Mouse (Mus musculus) lung, postnatal 0 days (tissue): ENCODE measurements at regions not wholly inside any gene's neighbourhood (a gene's known extent, or its start where the extent isn't known, plus 50 kb on each side); places are given as distances from the start of the nearest gene placed in this dataset.

Experiments used
- ATAC-seq: fragments of 200-750 bp; cut with Nextera tagmentation; 2 replicates; pipeline ENCODE4 v1.8.0; 2017; ENCODE audit warnings: moderate library complexity
- DNase-seq: peaks from one replicate; pipeline ENCODE4 v3.0.0-alpha.2; 2016; ENCODE audit warnings: low spot score
- H3K27ac ChIP-seq: fragments of 300-500 bp; sonication (generic); 2 replicates; pipeline ENCODE4 v1.5.1; 2014; ENCODE audit warnings: antibody characterized with exemption, mild to moderate bottlenecking, low read length, mixed read lengths
- H3K27me3 ChIP-seq: fragments of 300-500 bp; sonication (generic); replicated peaks from 2 replicates; pipeline ENCODE4 v1.6.1; 2014; ENCODE audit warnings: low read length, mixed read lengths; ENCODE audit not compliant: insufficient read depth
- H3K36me3 ChIP-seq: fragments of 300-500 bp; sonication (generic); 2 replicates; pipeline ENCODE4 v1.6.1; 2014; ENCODE audit warnings: low read length, mixed read lengths; ENCODE audit not compliant: insufficient read depth
- H3K4me1 ChIP-seq: fragments of 300-500 bp; sonication (generic); 2 replicates; pipeline ENCODE4 v1.6.1; 2014; ENCODE audit warnings: antibody characterized with exemption, low read depth, low read length, mixed read lengths; ENCODE audit not compliant: insufficient read depth
- H3K4me2 ChIP-seq: fragments of 300-500 bp; sonication (generic); replicated peaks from 2 replicates; pipeline ENCODE4 v1.6.1; 2014; ENCODE audit warnings: low read depth, mild to moderate bottlenecking, low read length, moderate library complexity, mixed read lengths
- H3K4me3 ChIP-seq: fragments of 300-500 bp; sonication (generic); 2 replicates; pipeline ENCODE4 v1.5.1; 2014; ENCODE audit warnings: low read depth, low read length
- H3K9ac ChIP-seq: fragments of 300-500 bp; sonication (generic); replicated peaks from 2 replicates; pipeline ENCODE4 v1.6.1; 2014; ENCODE audit warnings: low read depth, mild to moderate bottlenecking
- H3K9me3 ChIP-seq: fragments of 300-500 bp; sonication (generic); 2 replicates; pipeline ENCODE4 v1.6.1; 2016; ENCODE audit warnings: low read length, mixed read lengths
- CTCF ChIP-seq: IDR thresholded peaks from 2 replicates; pipeline ENCODE4 v1.5.1; 2016; ENCODE audit warnings: antibody characterized with exemption, mild to moderate bottlenecking
- EP300 ChIP-seq: IDR thresholded peaks from 2 replicates; pipeline ENCODE4 v1.6.1; 2016; ENCODE audit warnings: antibody characterized with exemption, mild to moderate bottlenecking, control low read depth
- WGBS: fragments of 180-500 bp; shearing (Covaris S2); extraction: QIAGEN DNeasy Blood & Tissue Kit; methylation state at CpG from one replicate; pipeline ENCODE4 v1.1.7; 2014; 5-methylcytosine and 5-hydroxymethylcytosine counted together

DNA sequence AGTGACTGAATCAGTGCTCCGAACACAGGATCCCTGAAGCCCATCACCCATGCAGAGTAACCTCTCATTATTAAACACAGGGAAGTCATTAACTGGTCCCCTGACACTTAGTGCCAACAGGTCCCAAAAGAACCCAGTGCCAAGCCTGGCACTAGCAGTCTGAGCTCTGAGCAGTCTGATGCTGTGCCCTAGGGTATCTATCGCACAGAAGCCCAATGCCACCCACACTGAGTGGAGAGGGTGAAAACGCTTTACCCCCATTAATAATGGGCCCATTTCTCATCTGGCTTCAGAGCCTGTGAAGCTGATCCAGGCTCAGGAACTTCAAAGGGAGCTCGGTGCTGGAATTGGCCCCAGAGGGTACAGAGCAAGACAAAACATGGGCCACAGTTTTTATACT lies 272.8 kb downstream of the Mycn start:
- no peaks in the 10 kb centered on the region for H3K27me3 ChIP-seq
- no peak overlapping the region for H3K4me2 ChIP-seq
- no peak overlapping the region for H3K9ac ChIP-seq
- H3K36me3 ChIP-seq: no peaks in the 10 kb centered on the region
- WGBS: 82% methylated on average over 4 of the region's 4 CpGs
- no peak for DNase-seq
- H3K9me3 ChIP-seq: no peaks in the 10 kb centered on the region
- no peaks in the 10 kb centered on the region for H3K4me1 ChIP-seq
- TF ChIP-seq CTCF (no peak), EP300 (no peak)
- no peak for ATAC-seq
- H3K4me3 ChIP-seq: no peak overlapping the region
- no peak overlapping the region for H3K27ac ChIP-seq

DNA sequence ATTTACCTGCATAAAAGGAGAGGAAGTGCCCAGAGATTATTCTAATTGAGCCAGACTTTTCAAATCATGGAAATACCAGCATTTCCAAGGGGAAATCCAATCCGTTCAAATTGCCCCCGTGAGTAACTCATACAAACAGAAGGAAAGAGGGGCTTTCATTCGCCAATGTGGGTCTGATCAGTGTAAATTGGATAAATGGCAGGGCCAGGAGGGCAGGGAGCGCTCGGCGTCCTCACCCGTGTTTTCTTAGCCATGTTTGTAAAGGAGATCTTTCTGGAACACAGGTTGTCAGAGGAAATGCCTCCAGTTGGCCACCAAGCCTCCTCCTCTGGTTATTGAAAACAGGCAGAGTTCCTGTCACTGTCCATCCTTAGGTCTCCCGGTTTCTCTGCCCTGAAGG lies 286.1 kb downstream of the Mycn start:
- WGBS: 88% methylated on average over 8 of the region's 8 CpGs
- TF ChIP-seq CTCF (no peak), EP300 (no peak)
- Histone ChIP-seq H3K4me2 (no peak overlapping the region), H3K27me3 (no peaks in the 10 kb centered on the region), H3K4me1 (no peaks in the 10 kb centered on the region), H3K27ac (no peak overlapping the region), H3K9ac (no peak overlapping the region), H3K36me3 (no peaks in the 10 kb centered on the region), H3K4me3 (no peak overlapping the region), H3K9me3 (no peaks in the 10 kb centered on the region)
- ATAC-seq: no peak
- no peak for DNase-seq

DNA sequence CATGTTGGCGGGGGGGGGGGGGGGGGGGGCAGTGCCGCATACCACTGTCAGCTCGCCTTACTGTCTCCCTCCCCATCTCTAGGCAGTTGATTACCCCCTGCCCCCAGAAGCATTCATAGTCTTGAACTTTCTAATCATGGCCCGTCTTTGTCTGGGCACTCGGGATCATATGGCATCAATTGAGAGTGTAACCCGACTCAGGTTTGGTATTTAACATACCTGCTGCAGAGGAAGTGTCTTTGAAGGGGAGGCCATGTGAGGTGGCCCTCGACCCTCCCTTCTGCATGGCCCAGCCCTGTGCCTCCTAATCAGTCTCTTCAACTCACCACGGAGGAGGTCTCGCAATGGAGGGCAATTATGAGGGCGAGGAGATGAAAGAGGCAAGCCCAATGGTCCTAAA lies 286.5 kb downstream of the Mycn start:
- H3K4me3 ChIP-seq: no peak overlapping the region
- H3K36me3 ChIP-seq: no peaks in the 10 kb centered on the region
- H3K27ac ChIP-seq: no peak overlapping the region
- H3K27me3 ChIP-seq: no peaks in the 10 kb centered on the region
- DNase-seq: no peak
- no peak overlapping the region for H3K9ac ChIP-seq
- TF ChIP-seq CTCF: no peak
- no peak overlapping the region for H3K4me2 ChIP-seq
- 53% methylated on average over 7 of the region's 10 CpGs for whole genome bisulfite sequencing
- H3K4me1 ChIP-seq: no peaks in the 10 kb centered on the region
- no peak for ATAC-seq
- no peaks in the 10 kb centered on the region for H3K9me3 ChIP-seq

DNA sequence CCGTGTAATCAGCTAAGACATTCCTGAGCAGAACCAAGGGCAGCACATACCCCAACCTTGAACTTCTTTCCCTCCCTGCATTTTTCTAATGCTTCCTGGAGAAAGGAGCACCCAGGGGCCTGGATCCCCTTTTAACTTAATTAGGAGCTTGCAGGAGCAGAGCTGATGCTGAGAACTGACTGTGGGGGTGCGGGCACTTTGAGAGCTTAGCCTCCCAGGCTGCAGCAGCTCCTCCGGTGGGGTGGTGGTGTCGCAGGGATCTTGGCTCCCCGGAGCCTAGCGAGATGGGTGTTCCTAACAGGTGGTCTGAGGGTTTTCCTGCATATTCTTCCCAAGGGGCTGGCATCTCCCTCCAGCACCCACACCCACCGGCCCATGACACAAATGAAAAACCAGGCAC lies 289.4 kb downstream of the Mycn start:
- no peak overlapping the region for H3K27ac ChIP-seq
- no peak overlapping the region for H3K4me2 ChIP-seq
- H3K36me3 ChIP-seq: no peaks in the 10 kb centered on the region
- no peaks in the 10 kb centered on the region for H3K27me3 ChIP-seq
- no peaks in the 10 kb centered on the region for H3K4me1 ChIP-seq
- H3K9me3 ChIP-seq: no peaks in the 10 kb centered on the region
- TF ChIP-seq EP300 (no peak), CTCF (no peak)
- no peak overlapping the region for H3K9ac ChIP-seq
- DNase-seq (no peak), ATAC-seq (no peak)
- H3K4me3 ChIP-seq: no peak overlapping the region
- WGBS: 46% methylated on average over 7 of the region's 7 CpGs

DNA sequence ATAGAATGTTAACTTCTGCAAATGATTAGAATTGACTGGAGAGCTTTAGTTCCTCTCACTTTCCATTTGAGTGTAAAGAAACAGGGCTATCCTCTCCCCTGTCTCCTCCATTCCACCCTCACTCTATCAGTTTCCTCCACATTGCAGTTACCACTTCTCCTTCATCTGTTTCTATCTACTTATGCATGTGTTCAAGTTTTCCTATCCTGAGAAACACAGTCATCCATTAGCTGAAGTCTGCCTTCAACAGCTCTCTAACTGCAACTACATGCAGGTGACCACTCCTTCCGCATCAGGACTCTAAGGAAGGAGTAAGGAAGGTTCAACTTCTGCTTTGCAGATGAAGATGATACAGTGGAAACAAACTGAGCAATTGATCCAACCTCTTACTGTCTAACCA lies 291.4 kb downstream of the Mycn start:
- H3K4me3 ChIP-seq: no peak overlapping the region
- no peak overlapping the region for H3K4me2 ChIP-seq
- no peaks in the 10 kb centered on the region for H3K4me1 ChIP-seq
- DNase-seq: no peak
- H3K9ac ChIP-seq: no peak overlapping the region
- TF ChIP-seq EP300: no peak
- no peak overlapping the region for H3K27ac ChIP-seq
- WGBS: 91% methylated on average over 1 of the region's 1 CpGs
- no peaks in the 10 kb centered on the region for H3K27me3 ChIP-seq
- H3K36me3 ChIP-seq: no peaks in the 10 kb centered on the region
- ATAC-seq: no peak
- no peaks in the 10 kb centered on the region for H3K9me3 ChIP-seq

DNA sequence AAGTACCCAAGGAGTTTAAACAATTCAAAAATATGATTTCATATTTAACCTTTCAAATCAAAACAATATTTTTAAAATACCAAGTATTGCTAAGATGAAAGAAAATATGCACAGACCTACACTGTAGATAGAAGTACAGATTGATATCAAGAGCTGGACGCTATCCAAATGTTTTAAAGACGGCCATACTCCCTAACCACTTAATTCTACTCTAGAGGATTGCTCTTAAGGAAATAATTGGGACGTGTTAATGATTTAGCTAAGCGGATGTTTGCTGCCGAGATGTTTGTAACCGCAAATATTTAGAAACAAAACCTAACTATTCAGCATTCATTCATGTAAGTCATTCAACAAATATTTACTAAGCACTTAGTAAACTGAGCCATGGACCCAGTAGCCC lies 294.2 kb downstream of the Mycn start:
- H3K9me3 ChIP-seq: no peaks in the 10 kb centered on the region
- H3K27me3 ChIP-seq: no peaks in the 10 kb centered on the region
- WGBS: 35% methylated on average over 6 of the region's 6 CpGs
- H3K4me3 ChIP-seq: no peak overlapping the region
- no peaks in the 10 kb centered on the region for H3K4me1 ChIP-seq
- peak; percentile 43 for DNase-seq
- H3K4me2 ChIP-seq: no peak overlapping the region
- H3K36me3 ChIP-seq: no peaks in the 10 kb centered on the region
- peak; percentile 16; the same call in 1 of the 2 replicates for ATAC-seq
- TF ChIP-seq CTCF (no peak), EP300 (peak; percentile 47; the same call in 1 of the 2 replicates)
- no peak overlapping the region for H3K27ac ChIP-seq
- no peak overlapping the region for H3K9ac ChIP-seq

DNA sequence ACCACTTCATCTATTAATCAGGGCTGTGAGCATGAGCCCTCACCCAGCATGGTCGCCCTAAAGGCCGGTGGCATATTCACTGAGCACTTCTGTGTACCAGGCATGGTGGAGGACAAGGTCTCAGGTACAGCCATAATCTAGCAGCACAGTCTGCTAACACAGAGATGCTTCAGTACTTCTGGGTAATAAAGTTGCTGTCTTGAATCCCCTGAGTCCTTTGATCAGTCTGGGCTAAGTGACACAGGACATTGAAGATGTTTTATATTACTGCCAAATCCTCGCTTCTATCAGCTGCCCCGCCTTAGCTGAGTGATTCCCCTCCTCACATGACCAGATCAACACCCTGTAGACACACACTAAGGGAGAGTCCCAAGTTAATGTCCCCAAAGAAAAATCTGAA lies 296.5 kb downstream of the Mycn start:
- Histone ChIP-seq H3K27me3 (no peaks in the 10 kb centered on the region), H3K27ac (no peak overlapping the region), H3K36me3 (no peaks in the 10 kb centered on the region), H3K9ac (no peak overlapping the region), H3K4me3 (no peak overlapping the region), H3K4me2 (no peak overlapping the region), H3K9me3 (no peaks in the 10 kb centered on the region), H3K4me1 (no peaks in the 10 kb centered on the region)
- TF ChIP-seq EP300 (no peak), CTCF (no peak)
- ATAC-seq (no peak), DNase-seq (no peak)
- WGBS: 86% methylated on average over 4 of the region's 4 CpGs
